In the genomic region with DNA sequence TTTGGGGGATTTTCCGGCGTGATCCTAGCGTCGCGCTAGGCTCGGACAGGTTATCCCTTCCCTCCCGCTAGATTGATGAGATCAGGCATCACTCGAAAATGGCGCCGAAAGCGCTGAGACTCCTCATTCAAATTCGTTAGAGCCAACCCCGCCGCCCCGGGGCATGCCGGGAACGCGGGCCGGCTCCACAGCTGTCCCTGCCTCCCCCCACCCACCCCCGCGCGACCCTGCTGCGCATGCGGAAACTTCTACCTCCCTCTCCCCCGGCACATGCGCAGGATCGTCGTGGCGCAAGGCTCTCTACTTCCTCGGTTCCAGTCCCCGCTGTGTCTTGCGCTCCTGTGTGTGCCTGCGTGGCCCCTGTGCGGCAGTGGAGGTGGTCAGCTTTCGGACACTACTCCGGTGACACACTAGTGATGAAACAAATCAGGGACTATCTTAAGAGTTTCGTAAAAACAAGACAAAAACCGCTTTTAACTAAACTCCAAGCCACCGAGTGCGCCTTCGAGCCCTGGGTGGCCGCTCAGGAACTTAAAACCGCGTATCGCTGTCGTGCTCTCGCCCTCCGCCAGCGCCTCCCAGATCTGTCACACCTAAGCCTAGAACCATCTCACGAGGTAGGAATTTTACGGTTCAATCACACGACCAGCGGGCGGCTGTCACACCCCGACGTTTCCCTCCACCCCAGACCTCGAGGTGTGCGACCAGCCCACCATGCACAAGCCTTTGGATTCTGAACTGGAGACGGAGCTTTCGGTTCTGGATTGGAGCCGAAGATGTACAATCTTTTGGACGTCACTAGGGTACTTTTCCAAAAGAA, we compare ENCODE assay signal across 7 mouse cellular contexts. TPM values are rescaled to one million over a fixed set of nuclear protein-coding genes. Genes with fewer than 3 reads are reported as not detected.
DNase-seq lines count a peak whose midpoint lies in the region; ATAC-seq lines count a peak whose summit lies in the region.

No protein-coding gene starts in this region.

- peak overlapping the region; percentile 100 for H3K27ac ChIP-seq in embryonic facial prominence, embryonic 10.5 days (replicated peaks)
- peak overlapping the region; percentile 99 for H3K27ac ChIP-seq in limb, embryonic 10.5 days
- H3K27ac ChIP-seq in midbrain, embryonic 13.5 days = peak overlapping the region; percentile 89

- H3K4me2 ChIP-seq in midbrain, embryonic 13.5 days (replicated peaks) = peak overlapping the region; percentile 84

- peak overlapping the region; percentile 96 for H3K4me3 ChIP-seq in embryonic facial prominence, embryonic 10.5 days
- H3K4me3 ChIP-seq in limb, embryonic 10.5 days = peak overlapping the region; percentile 92
- H3K4me3 ChIP-seq in midbrain, embryonic 13.5 days (replicated peaks) = peak overlapping the region; percentile 94

- no peaks in the 10 kb centered on the region for H3K36me3 ChIP-seq in embryonic facial prominence, embryonic 10.5 days (replicated peaks)
- H3K36me3 ChIP-seq in limb, embryonic 10.5 days = no peaks in the 10 kb centered on the region
- H3K36me3 ChIP-seq in midbrain, embryonic 13.5 days = no peaks in the 10 kb centered on the region

- peak overlapping the region; percentile 92 for H3K9ac ChIP-seq in midbrain, embryonic 13.5 days (replicated peaks)

- H3K9me3 ChIP-seq in embryonic facial prominence, embryonic 10.5 days = no peaks in the 10 kb centered on the region
- H3K9me3 ChIP-seq in limb, embryonic 10.5 days (replicated peaks) = no peaks in the 10 kb centered on the region
- H3K9me3 ChIP-seq in midbrain, embryonic 13.5 days = no peaks in the 10 kb centered on the region

- DNase-seq in adrenal gland, postnatal 10 days = peak; percentile 98
- peak; percentile 99 for DNase-seq in embryonic facial prominence, embryonic 10.5 days (ENCODE audit: low spot score)
- DNase-seq in kidney, adult 11 months = peak; percentile 95
- DNase-seq in limb, embryonic 10.5 days (ENCODE audit: low spot score) = peak; percentile 99
- peak; percentile 91 for DNase-seq in spleen, adult 12 weeks (ENCODE audit: low spot score)

- ATAC-seq in granulocyte monocyte progenitor cell, adult 5-6 weeks (replicated peaks; ENCODE audit: poor library complexity, severe bottlenecking) = peak; percentile 87
- peak; percentile 95 for ATAC-seq in midbrain, embryonic 13.5 days

- 3% methylated on average over 62 of the region's 62 CpGs for WGBS in embryonic facial prominence, embryonic 10.5 days
- 4% methylated on average over 62 of the region's 62 CpGs for WGBS in limb, embryonic 10.5 days
- WGBS in midbrain, embryonic 13.5 days = 3% methylated on average over 62 of the region's 62 CpGs

- H3K4me1 ChIP-seq in embryonic facial prominence, embryonic 10.5 days = peaks cover 7% of the 10 kb centered on the region; the same call in 1 of the 2 replicates
- peaks cover 10% of the 10 kb centered on the region; the same call in 1 of the 2 replicates for H3K4me1 ChIP-seq in limb, embryonic 10.5 days
- 0 out of 2 replicates have a peak, but pooled peaks cover 5% of the 10 kb centered on the region for H3K4me1 ChIP-seq in midbrain, embryonic 13.5 days (replicated peaks)

- no peaks in the 10 kb centered on the region for H3K27me3 ChIP-seq in embryonic facial prominence, embryonic 10.5 days (replicated peaks; ENCODE audit: low read depth, poor library complexity, severe bottlenecking)
- no peaks in the 10 kb centered on the region for H3K27me3 ChIP-seq in limb, embryonic 10.5 days (ENCODE audit: low read depth, poor library complexity, severe bottlenecking)
- H3K27me3 ChIP-seq in midbrain, embryonic 13.5 days = no peaks in the 10 kb centered on the region

RNA-seq across cellular contexts. Expression of gene Kcnrg, which starts 41.6 kb away (rescaled TPM):
- under 1 TPM; 0.30 to 0.55 TPM for total RNA-seq in adrenal gland, postnatal 10 days (2021)
- 0.50 and 0.55 TPM in 2 replicates for polyA plus RNA-seq in embryonic facial prominence, embryonic 10.5 days (2016; fragmentation: Nextera tagmentation; extraction: Ambion mirVana)
- total RNA-seq in granulocyte monocyte progenitor cell, adult 5-6 weeks (2014; fragmentation: Nextera tagmentation) = 0.79 TPM in 1 of 2 replicates, not detected in the other
- total RNA-seq in granulocyte monocyte progenitor cell, adult 5-6 weeks (2017) = 0.17 and 0.31 TPM in 2 replicates
- 0.46 and 0.73 TPM in 2 replicates for polyA plus RNA-seq in limb, embryonic 10.5 days (2016; fragmentation: Nextera tagmentation; extraction: Ambion mirVana)
- polyA plus RNA-seq in midbrain, embryonic 13.5 days (2015; fragmentation: Nextera tagmentation; extraction: Ambion mirVana) = 3.2 and 3.4 TPM in 2 replicates

RNA-seq across cellular contexts. Expression of gene Trim13, which starts 50.8 kb away (rescaled TPM):
- total RNA-seq in adrenal gland, postnatal 10 days (2021) = 10 to 100 TPM in 1 of 2 experiments, 1 to 10 TPM in 1; 7.4 to 10.7 TPM
- 14.4 and 15.1 TPM in 2 replicates for polyA plus RNA-seq in embryonic facial prominence, embryonic 10.5 days (2016; fragmentation: Nextera tagmentation; extraction: Ambion mirVana)
- 6.9 and 19.0 TPM in 2 replicates for total RNA-seq in granulocyte monocyte progenitor cell, adult 5-6 weeks (2014; fragmentation: Nextera tagmentation)
- 12.6 and 14.6 TPM in 2 replicates for total RNA-seq in granulocyte monocyte progenitor cell, adult 5-6 weeks (2017)
- polyA plus RNA-seq in limb, embryonic 10.5 days (2016; fragmentation: Nextera tagmentation; extraction: Ambion mirVana) = 9.9 and 13.2 TPM in 2 replicates
- 48.4 and 54.0 TPM in 2 replicates for polyA plus RNA-seq in midbrain, embryonic 13.5 days (2015; fragmentation: Nextera tagmentation; extraction: Ambion mirVana)

Comparison
In these comparisons a context has a peak if more than half of its experiments do, and no peak if none do; other contexts are left out.
1. Peak in every context shown above with its lines: DNase-seq, ATAC-seq, H3K4me3 ChIP-seq and H3K27ac ChIP-seq.